Mouse (Mus musculus): ENCODE data around the gene Obscn.

DNA sequence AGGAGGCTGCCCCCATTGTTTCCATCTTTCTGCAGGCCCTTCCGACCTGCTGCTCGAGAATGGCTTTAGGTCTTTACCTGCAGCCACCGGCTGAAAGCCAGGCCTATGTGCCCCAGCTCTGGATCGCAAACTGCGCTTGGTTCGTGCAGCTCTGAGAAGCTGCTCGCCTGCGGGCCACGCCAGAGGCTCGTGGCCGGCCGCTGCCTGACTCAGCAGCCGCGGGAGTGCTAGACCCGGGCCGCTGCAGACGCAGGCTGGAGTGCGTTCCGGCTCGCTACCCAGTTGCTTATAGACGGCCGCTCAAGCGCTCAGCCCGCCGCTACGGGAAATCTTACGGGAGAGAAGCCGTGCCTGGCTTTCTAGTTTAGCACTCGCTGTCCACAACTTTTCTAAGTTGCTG, 159.1 kb downstream of the Obscn start:
- TF ChIP-seq CTCF (IDR thresholded peaks at IDR 0.05; ENCODE audit: low read depth) (no peak), EP300 (IDR thresholded peaks at IDR 0.05; ENCODE audit: low read depth) (no peak)

Data from liver, postnatal 0 days (tissue).